Mouse (Mus musculus): ENCODE results near the gene Cage1. TPM values are rescaled to one million over a fixed set of nuclear protein-coding genes. Genes with fewer than 3 reads are reported as not detected.

Gene Cage1
- total and polyA plus RNA-seq, 2 experiments from 2014 or later = 3.0 to 5.7 TPM

DNA sequence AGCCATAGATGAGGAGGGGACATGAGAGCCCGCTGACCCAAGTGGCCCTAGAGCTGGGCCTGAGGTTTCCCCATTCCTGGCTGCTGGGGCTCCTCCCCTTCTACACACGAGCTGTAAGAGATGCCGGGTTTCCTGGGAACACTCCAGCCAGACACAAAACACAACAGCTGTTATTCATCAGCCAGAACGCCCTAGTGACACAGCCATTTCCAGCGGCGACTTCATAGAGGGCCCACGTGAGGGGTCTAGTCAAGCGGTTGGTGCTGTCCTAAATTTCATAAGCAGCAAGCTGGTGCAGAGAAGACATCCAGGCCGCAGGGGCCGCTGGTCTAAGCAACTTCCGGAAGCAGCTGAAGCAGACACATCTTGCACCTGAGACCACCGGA lies 69.8 kb downstream of the Cage1 start:
- H3K4me3 ChIP-seq (ENCODE audit: low read depth, low read length) = no peak overlapping the region
- no peak for TF ChIP-seq CTCF (IDR thresholded peaks at IDR 0.05; ENCODE audit: low read depth)
- no peaks in the 10 kb centered on the region for H3K36me3 ChIP-seq (ENCODE audit: insufficient read depth)
- DNase-seq (no peak), ATAC-seq (no peak)
- H3K27ac ChIP-seq (ENCODE audit: low read depth, low read length) = no peak overlapping the region
- H3K27me3 ChIP-seq (ENCODE audit: insufficient read depth, low read length) = no peaks in the 10 kb centered on the region; the same call in 1 of the 2 replicates
- no peak overlapping the region for H3K4me2 ChIP-seq (ENCODE audit: low read depth)
- H3K9me3 ChIP-seq (ENCODE audit: low read length) = no peaks in the 10 kb centered on the region
- H3K9ac ChIP-seq = no peak overlapping the region
- WGBS = 54% methylated on average over 12 of the region's 12 CpGs
- H3K4me1 ChIP-seq (ENCODE audit: insufficient read depth) = peaks cover 3% of the 10 kb centered on the region; the same call in 1 of the 2 replicates

DNA sequence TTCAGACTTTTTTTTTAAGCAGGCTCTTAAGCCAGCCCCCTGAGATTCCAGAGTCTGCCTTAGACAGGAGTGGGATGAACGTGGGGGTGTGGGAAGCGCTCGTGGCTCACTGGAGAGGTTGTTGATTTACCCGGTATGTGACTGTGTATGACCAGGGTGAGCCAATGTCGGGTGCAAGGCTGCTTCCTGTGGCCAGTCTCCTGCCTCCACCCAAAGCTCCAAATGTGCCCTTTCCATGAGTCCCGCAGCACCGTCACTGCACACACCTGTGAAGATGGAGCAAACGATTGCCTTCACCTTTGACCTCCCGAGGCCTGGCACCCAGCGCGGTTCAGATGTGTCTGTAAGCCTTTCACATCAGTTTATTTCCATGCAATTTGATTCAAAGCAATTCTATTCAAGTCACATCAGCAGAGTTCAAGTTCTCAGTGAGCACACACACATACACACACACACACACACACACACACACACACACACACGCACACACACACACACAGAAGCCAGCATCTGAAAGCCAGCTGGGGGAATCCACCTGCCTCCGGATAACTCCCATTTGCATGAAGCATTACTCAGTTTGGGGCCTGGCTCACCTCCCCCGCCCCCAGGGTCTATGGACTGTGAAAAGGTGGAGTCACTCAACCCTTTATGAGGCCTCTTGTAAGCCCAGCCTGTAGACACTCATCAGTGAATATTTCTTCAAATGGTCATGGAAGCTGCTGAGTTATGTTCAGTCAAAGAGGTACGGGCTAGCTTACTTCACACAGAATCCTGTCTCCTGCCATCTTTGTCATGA lies 70.4 kb downstream of the Cage1 start:
- ATAC-seq (no peak), DNase-seq (no peak)
- no peak for TF ChIP-seq CTCF (IDR thresholded peaks at IDR 0.05; ENCODE audit: low read depth)
- 81% methylated on average over 15 of the region's 15 CpGs for WGBS
- Histone ChIP-seq H3K4me3 (ENCODE audit: low read depth, low read length) (no peak overlapping the region), H3K9me3 (ENCODE audit: low read length) (no peaks in the 10 kb centered on the region), H3K4me2 (ENCODE audit: low read depth) (no peak overlapping the region), H3K36me3 (ENCODE audit: insufficient read depth) (no peaks in the 10 kb centered on the region), H3K9ac (no peak overlapping the region), H3K27ac (ENCODE audit: low read depth, low read length) (no peak overlapping the region), H3K4me1 (ENCODE audit: insufficient read depth) (peaks cover 3% of the 10 kb centered on the region; the same call in 1 of the 2 replicates), H3K27me3 (ENCODE audit: insufficient read depth, low read length) (no peaks in the 10 kb centered on the region; the same call in 1 of the 2 replicates)

DNA sequence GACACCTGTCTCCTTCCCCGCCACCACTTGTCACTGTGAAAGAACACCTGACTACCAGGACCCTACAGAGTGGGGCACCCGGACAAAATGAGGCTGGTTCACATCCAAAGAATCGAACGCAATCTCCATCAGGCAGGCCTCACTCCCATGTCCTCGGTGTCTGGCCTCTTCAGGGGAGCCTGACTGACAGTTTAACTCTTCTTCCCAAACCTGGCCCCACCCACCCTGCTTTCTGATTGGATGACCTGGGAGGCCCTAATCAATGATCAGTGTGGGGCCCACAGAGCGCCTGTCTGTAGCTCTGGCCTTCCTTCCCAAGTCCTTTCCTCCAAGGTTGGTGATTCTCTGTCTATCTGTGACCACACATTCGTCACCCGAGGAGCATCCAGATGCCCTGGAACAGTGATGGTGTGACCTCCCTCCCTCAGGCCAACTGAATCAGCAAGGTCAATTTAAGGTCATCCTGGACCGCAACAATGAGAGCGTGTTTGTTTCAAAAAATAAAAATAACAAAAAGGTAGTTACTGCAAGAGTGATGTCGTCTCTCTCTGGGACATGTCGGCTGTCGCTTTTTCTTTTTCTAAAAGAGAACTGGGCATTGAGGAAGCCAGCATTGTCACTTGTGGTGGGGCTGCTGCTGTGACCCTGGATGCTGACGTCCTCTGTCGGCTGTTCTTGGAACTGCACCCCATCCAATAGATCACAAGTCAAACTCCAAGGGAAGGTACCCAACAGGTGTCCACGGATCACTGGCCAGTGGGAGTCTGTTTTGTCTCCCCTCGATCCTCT lies 71.5 kb downstream of the Cage1 start:
- Histone ChIP-seq H3K4me3 (ENCODE audit: low read depth, low read length) (no peak overlapping the region), H3K4me2 (ENCODE audit: low read depth) (no peak overlapping the region), H3K9ac (no peak overlapping the region), H3K4me1 (ENCODE audit: insufficient read depth) (0 out of 2 replicates have a peak, but pooled peaks cover 3% of the 10 kb centered on the region), H3K9me3 (ENCODE audit: low read length) (no peaks in the 10 kb centered on the region), H3K27me3 (ENCODE audit: insufficient read depth, low read length) (no peaks in the 10 kb centered on the region; the same call in 1 of the 2 replicates), H3K27ac (ENCODE audit: low read depth, low read length) (no peak overlapping the region), H3K36me3 (ENCODE audit: insufficient read depth) (no peaks in the 10 kb centered on the region)
- DNase-seq (no peak), ATAC-seq (no peak)
- peak; percentile 48 for TF ChIP-seq CTCF (IDR thresholded peaks at IDR 0.05; ENCODE audit: low read depth)
- WGBS = 40% methylated on average over 17 of the region's 17 CpGs

DNA sequence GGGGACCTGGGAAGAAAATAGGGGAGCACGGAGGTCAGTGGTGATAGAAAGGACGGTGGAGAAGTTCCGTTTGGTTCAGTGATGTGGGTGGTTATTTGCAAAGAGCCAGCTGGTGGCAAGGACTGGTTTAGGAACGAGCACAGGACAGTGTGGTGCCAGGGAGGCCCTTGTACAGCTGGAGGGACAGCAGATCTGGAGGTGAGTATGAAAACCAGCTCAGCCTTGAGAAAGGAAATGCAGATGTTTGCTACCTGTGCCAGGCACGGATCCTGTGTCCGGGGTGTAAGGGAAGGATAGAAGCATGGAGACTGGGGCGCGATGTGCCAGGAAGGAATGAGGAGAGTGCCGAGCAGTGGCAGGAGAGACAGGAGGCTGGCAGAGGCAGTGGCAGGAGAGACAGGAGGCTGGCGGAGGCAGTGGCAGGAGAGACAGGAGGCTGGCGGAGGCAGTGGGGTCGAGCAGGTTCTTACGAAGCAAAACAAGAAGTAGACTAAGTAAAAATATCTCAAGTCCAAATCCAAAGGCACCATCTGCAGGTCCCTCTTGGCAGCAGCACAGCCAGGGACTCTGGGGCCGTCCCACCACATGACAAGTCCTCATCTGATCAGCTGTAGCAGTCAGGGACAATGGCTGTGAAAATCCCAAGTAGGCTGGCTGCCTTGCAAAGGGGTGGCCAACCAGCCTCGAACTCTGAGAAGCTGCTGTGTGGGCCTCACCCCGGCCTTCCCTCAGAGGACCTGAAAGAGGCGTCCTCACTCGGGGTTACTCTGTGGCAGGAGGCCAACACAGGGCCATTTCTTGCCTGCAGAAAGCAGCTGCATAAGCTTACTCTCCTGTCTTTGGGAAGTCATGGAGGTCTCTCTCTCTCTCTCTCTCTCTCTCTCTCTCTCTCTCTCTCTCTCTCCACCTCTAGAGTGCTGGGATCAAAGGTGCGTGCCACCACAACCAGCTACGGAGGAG lies 72.5 kb downstream of the Cage1 start:
- 30% methylated on average over 20 of the region's 20 CpGs for WGBS

DNA sequence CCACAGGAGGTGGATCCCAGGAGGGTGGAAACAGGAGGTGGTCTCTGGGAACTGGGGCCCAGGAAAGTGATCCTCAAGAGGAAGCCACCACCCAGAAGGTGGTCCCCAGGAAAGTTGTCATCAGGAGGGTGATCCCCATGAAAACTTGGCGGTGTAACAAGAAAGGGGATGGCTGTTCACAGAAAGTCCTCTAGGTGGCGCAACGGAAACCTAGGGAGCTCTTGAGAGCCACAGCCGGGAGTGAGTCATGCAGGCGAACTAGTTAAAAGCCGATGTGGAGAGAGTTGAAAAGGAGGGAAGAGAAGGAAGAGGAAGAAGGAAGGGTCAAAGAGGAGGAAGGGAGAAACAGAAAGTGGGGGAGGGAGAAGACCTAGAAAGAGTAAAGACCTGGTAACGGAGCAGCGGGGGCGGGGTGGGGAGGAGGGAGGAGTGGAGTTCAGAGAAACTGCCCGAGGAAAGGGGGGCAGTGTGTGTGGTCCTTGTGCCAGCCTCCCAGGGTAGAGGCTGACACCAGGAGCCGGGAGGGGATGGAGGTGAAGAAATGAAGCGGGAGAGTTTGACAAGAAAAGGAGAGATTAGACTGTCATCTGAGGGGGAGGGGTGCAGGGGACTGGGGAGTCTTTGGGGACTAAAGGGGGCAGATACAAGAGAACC lies 73.4 kb downstream of the Cage1 start:
- DNase-seq = peak; percentile 78
- TF ChIP-seq CTCF (IDR thresholded peaks at IDR 0.05; ENCODE audit: low read depth) = peak; percentile 82
- H3K27me3 ChIP-seq (ENCODE audit: insufficient read depth, low read length) = no peaks in the 10 kb centered on the region; the same call in 1 of the 2 replicates
- H3K4me3 ChIP-seq (ENCODE audit: low read depth, low read length) = peak overlapping the region; percentile 18; the same call in 1 of the 2 replicates
- no peaks in the 10 kb centered on the region for H3K4me1 ChIP-seq (ENCODE audit: insufficient read depth)
- WGBS = 2% methylated on average over 12 of the region's 12 CpGs
- H3K9me3 ChIP-seq (ENCODE audit: low read length) = no peaks in the 10 kb centered on the region
- H3K4me2 ChIP-seq (ENCODE audit: low read depth) = peak overlapping the region; percentile 42
- H3K36me3 ChIP-seq (ENCODE audit: insufficient read depth) = no peaks in the 10 kb centered on the region
- H3K27ac ChIP-seq (ENCODE audit: low read depth, low read length) = no peak overlapping the region
- H3K9ac ChIP-seq = no peak overlapping the region
- ATAC-seq = peak; percentile 44

More for the DNA sequence above, 72.5 kb downstream of the Cage1 start:
- H3K27ac ChIP-seq (ENCODE audit: low read depth, low read length) = no peak overlapping the region
- H3K4me3 ChIP-seq (ENCODE audit: low read depth, low read length) = no peak overlapping the region
- DNase-seq = peak; percentile 30
- no peaks in the 10 kb centered on the region for H3K9me3 ChIP-seq (ENCODE audit: low read length)
- H3K36me3 ChIP-seq (ENCODE audit: insufficient read depth) = no peaks in the 10 kb centered on the region
- H3K27me3 ChIP-seq (ENCODE audit: insufficient read depth, low read length) = no peaks in the 10 kb centered on the region; the same call in 1 of the 2 replicates
- peak; percentile 55 for ATAC-seq
- H3K4me1 ChIP-seq (ENCODE audit: insufficient read depth) = 0 out of 2 replicates have a peak, but pooled peaks cover 3% of the 10 kb centered on the region
- H3K4me2 ChIP-seq (ENCODE audit: low read depth) = peak overlapping the region; percentile 42; the same call in 1 of the 2 replicates
- no peak overlapping the region for H3K9ac ChIP-seq
- no peak for TF ChIP-seq CTCF (IDR thresholded peaks at IDR 0.05; ENCODE audit: low read depth)

DNA sequence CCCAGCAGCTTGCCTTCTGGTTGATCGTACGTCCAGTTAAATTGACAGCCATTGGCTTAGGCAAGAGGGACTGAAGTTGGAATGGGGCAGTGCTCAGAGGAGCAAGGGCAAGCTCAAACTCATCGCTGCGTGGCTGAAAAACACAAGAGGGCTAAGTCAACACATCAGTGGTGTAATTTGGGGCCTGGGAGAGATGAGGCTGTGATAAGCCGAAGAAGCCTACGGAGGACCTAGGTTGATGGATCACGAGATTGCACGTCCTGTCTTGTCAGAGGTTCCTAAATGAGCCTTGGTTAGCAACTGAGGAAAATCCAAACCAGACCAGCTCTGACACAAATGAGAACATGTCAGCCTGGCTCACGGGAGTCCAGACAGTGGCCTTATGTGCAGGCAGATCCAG lies 74.3 kb downstream of the Cage1 start:
- no peaks in the 10 kb centered on the region for H3K36me3 ChIP-seq (ENCODE audit: insufficient read depth)
- 89% methylated on average over 9 of the region's 9 CpGs for WGBS
- no peak overlapping the region for H3K4me2 ChIP-seq (ENCODE audit: low read depth)
- no peak for ATAC-seq
- no peak for TF ChIP-seq CTCF (IDR thresholded peaks at IDR 0.05; ENCODE audit: low read depth)
- no peak overlapping the region for H3K27ac ChIP-seq (ENCODE audit: low read depth, low read length)
- H3K4me3 ChIP-seq (ENCODE audit: low read depth, low read length) = no peak overlapping the region
- no peak for DNase-seq
- H3K27me3 ChIP-seq (ENCODE audit: insufficient read depth, low read length) = no peaks in the 10 kb centered on the region; the same call in 1 of the 2 replicates
- no peaks in the 10 kb centered on the region for H3K9me3 ChIP-seq (ENCODE audit: low read length)
- no peak overlapping the region for H3K9ac ChIP-seq
- H3K4me1 ChIP-seq (ENCODE audit: insufficient read depth) = no peaks in the 10 kb centered on the region
